8 mouse cellular contexts compared by ENCODE assay signal in genomic region chr5:134098976-134099375, GRCm38 (mm10). TPM values are rescaled to one million over a fixed set of nuclear protein-coding genes. Genes with fewer than 3 reads are reported as not detected.
A peak's percentile ranks its signal among the peaks of the same experiment; 100 is the strongest.
DNase-seq lines count a peak whose midpoint lies in the region; ATAC-seq lines count a peak whose summit lies in the region.

No protein-coding gene starts in this region.

- peak; percentile 46 for ATAC-seq in neural tube, embryonic 11.5 days (ENCODE audit: insufficient read depth, low FRiP score, low TSS enrichment)
- ATAC-seq in heart, embryonic 13.5 days (ENCODE audit: extremely low read depth, insufficient number of reproducible peaks, low FRiP score, low TSS enrichment), result peak; percentile 33; the same call in 1 of the 2 replicates
- peak; percentile 35 for ATAC-seq in stomach, embryonic 14.5 days (ENCODE audit: insufficient number of reproducible peaks, insufficient read depth, low FRiP score, low read depth)

- 2% methylated on average over 17 of the region's 17 CpGs for WGBS in neural tube, embryonic 11.5 days
- WGBS in heart, embryonic 13.5 days, result under 1% methylated on average over 17 of the region's 17 CpGs
- 0% methylated on average over 17 of the region's 17 CpGs for WGBS in stomach, embryonic 14.5 days

- peak overlapping the region; percentile 64 for H3K4me2 ChIP-seq in neural tube, embryonic 11.5 days (ENCODE audit: low read depth)
- peak overlapping the region; percentile 93 for H3K4me2 ChIP-seq in heart, embryonic 13.5 days
- peak overlapping the region; percentile 92 for H3K4me2 ChIP-seq in stomach, embryonic 14.5 days (replicated peaks; ENCODE audit: low read depth, low read length)

- H3K4me3 ChIP-seq in neural tube, embryonic 11.5 days (ENCODE audit: low read depth, low read length), result peak overlapping the region; percentile 71
- peak overlapping the region; percentile 86 for H3K4me3 ChIP-seq in heart, embryonic 13.5 days
- peak overlapping the region; percentile 69 for H3K4me3 ChIP-seq in stomach, embryonic 14.5 days (ENCODE audit: low read depth, low read length)

- no peak overlapping the region for H3K27ac ChIP-seq in neural tube, embryonic 11.5 days (ENCODE audit: low read depth, low read length)
- peak overlapping the region; percentile 72 for H3K27ac ChIP-seq in heart, embryonic 13.5 days (replicated peaks)
- peak overlapping the region; percentile 45; the same call in 1 of the 2 replicates for H3K27ac ChIP-seq in stomach, embryonic 14.5 days (ENCODE audit: low read length)

- no peaks in the 10 kb centered on the region for H3K4me1 ChIP-seq in neural tube, embryonic 11.5 days (ENCODE audit: control insufficient read depth, insufficient read depth, low read length)
- peaks cover 43% of the 10 kb centered on the region for H3K4me1 ChIP-seq in heart, embryonic 13.5 days
- peaks cover 23% of the 10 kb centered on the region; the same call in 1 of the 2 replicates for H3K4me1 ChIP-seq in stomach, embryonic 14.5 days (ENCODE audit: control insufficient read depth, insufficient read depth, low read length)

- no peaks in the 10 kb centered on the region for H3K27me3 ChIP-seq in neural tube, embryonic 11.5 days (ENCODE audit: control insufficient read depth, insufficient read depth, low read length)
- no peaks in the 10 kb centered on the region for H3K27me3 ChIP-seq in heart, embryonic 13.5 days (replicated peaks)
- no peaks in the 10 kb centered on the region for H3K27me3 ChIP-seq in stomach, embryonic 14.5 days (ENCODE audit: control insufficient read depth, insufficient read depth, low read length)

- DNase-seq in neural tube, embryonic 11.5 days (ENCODE audit: low spot score), result no peak
- DNase-seq in neural tube, embryonic 10.5 days (ENCODE audit: extremely low spot score, low spot score), result no peak
- peak; percentile 61 for DNase-seq in cerebellum, adult 9-11 months
- peak; percentile 67 for DNase-seq in kidney, postnatal 14 days
- peak; percentile 51 for DNase-seq in lung, postnatal 10 days
- DNase-seq in T-cell, adult 2 months (ENCODE audit: low spot score), result no peak

- no peaks in the 10 kb centered on the region for H3K36me3 ChIP-seq in neural tube, embryonic 11.5 days (ENCODE audit: control insufficient read depth, insufficient read depth, low read length)
- no peaks in the 10 kb centered on the region for H3K36me3 ChIP-seq in heart, embryonic 13.5 days
- H3K36me3 ChIP-seq in stomach, embryonic 14.5 days (ENCODE audit: control insufficient read depth, insufficient read depth, low read length), result no peaks in the 10 kb centered on the region

- H3K9me3 ChIP-seq in neural tube, embryonic 11.5 days (ENCODE audit: control insufficient read depth, low read length), result no peaks in the 10 kb centered on the region
- no peaks in the 10 kb centered on the region for H3K9me3 ChIP-seq in heart, embryonic 13.5 days
- no peaks in the 10 kb centered on the region for H3K9me3 ChIP-seq in stomach, embryonic 14.5 days (ENCODE audit: control insufficient read depth, low read depth, low read length)

- peak overlapping the region; percentile 57 for H3K9ac ChIP-seq in neural tube, embryonic 11.5 days (ENCODE audit: low read length)
- H3K9ac ChIP-seq in heart, embryonic 13.5 days, result peak overlapping the region; percentile 95
- peak overlapping the region; percentile 50 for H3K9ac ChIP-seq in stomach, embryonic 14.5 days (replicated peaks; ENCODE audit: low read depth, low read length)

RNA-seq across cellular contexts. Expression of gene Castor2, which starts 0.5 kb away (rescaled TPM):
- 12.5 and 12.6 TPM in 2 replicates for polyA plus RNA-seq in neural tube, embryonic 11.5 days (2014; fragmentation: Nextera tagmentation; extraction: Ambion mirVana)
- 5.3 and 6.4 TPM in 2 replicates for polyA plus RNA-seq in heart, embryonic 13.5 days (2015; fragmentation: Nextera tagmentation; extraction: Ambion mirVana)
- polyA plus RNA-seq in stomach, embryonic 14.5 days (2014; fragmentation: Nextera tagmentation; extraction: Ambion mirVana), result 5.0 and 6.1 TPM in 2 replicates

Comparison
In these comparisons a context has a peak if more than half of its experiments do, and no peak if none do; other contexts are left out.
1. DNase-seq: peak in cerebellum, adult 9-11 months (single experiment), kidney, postnatal 14 days (single experiment) and lung, postnatal 10 days (single experiment); none in neural tube, embryonic 11.5 days (single experiment), neural tube, embryonic 10.5 days (single experiment) and T-cell, adult 2 months (single experiment).
2. Peak in every context shown above with its lines, with median percentiles within 50 percentile points of each other: ATAC-seq, H3K4me2 ChIP-seq, H3K4me3 ChIP-seq and H3K9ac ChIP-seq.